Mouse (Mus musculus) A20 (cell line): ENCODE measurements around the gene Rapgef4.

Experiments used
- DNase-seq: peaks from one replicate; pipeline ENCODE4 v3.0.0-alpha.2; 2011; ENCODE audit warnings: low read depth, low spot score

The Rapgef4 gene

DNA sequence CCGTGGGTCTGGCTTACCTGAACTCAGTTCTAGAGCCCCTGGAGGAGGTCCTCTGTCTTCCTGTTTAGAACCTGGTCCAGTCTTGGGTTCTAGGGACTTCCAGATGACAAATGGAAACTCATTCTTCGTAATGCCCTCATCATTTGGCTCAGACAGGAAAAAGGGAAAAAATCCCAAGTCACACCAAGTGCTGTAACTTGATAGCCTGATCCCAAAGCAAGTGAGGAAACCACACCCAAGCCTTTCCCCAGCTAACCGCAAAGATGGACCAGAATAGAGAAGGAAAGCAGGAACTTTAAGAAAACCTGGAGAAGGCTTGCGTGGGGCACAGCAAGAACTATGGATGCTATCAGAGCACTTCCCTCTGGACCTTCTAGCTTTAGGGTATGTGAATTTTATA lies 167.6 kb downstream of the Rapgef4 start:
- DNase-seq: no peak

GRCm38 (mm10) chr2:72149059-72149458 lies 168.0 kb downstream of the Rapgef4 start:
- peak; percentile 58 for DNase-seq

- no peak for DNase-seq
Observed at GRCm38 (mm10) chr2:72151792-72152554, 170.9 kb downstream of the Rapgef4 start.

GRCm38 (mm10) chr2:72152746-72153145 lies 171.7 kb downstream of the Rapgef4 start:
- DNase-seq: no peak

DNA sequence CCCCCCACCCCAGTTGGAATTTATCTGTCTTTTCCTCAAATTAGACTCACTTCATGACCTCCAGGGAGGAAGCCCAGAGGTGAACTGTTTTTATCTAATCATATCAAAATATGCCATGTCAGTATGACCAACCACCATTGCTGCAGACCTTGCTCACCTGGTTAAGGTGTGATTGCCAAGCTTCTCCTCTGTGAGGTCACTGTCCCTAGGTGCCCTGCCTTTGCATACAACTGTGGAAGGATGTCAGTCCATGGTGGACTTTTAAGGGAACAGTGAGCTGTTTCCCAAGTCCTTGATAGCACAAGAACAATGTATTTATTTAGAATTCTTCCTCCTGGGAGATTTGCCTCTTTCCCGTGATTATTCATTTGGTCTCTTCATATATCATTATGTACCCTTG lies 172.8 kb downstream of the Rapgef4 start:
- DNase-seq: no peak

DNA sequence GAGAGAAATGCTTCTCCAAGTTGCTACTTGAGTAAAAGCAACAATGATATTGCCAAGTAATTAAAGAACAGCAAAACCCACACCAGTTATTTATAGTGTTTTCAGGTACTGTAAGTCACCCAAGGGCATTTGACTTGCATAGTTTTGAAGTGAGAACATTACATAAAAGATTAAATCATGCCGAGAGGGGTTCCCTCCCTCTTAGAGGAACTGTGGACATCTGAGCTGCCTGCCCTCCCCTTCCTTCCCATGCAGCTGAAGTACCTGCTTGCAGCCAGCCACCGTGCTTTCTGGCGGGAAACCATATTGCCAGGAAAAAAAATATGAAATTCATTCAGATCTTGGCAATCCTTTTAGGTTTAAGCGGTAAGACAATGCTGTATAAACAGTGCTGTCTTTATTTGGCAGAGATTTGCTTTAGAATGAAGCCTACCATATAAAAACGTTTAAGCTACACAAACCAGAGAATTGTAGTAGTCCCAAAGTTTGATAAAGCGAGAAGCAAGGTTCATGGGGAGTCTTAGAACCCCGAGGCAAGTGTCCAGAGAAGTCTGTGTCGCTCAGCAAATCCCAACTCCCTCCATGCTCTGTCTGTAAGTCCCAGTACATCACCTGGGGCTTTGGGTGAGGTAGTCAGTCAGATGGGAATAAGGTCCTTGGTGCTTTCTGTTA lies 174.2 kb downstream of the Rapgef4 start:
- no peak for DNase-seq

GRCm38 (mm10) chr2:72156484-72156883 lies 175.4 kb downstream of the Rapgef4 start:
- DNase-seq: no peak

- no peak for DNase-seq
Observed at GRCm38 (mm10) chr2:72157561-72157960, 176.5 kb downstream of the Rapgef4 start.

DNA sequence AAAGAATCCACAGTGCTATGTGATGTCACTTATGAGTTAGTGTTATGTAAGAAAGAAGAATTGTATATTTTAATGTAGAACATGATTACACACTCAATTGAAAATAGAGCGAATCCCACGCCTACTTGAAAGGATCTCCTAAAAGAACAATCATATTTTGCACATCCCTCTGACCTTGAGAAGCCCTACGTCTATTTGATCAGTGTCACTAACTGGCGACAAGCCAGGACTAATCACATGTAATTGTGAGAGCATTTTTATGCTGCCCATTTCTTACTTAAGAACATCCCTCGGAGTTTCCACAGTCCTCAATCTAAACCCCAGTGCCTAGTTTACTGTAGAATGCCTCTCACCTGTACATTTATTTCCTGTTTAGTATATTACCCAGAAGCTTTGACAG lies 177.0 kb downstream of the Rapgef4 start:
- DNase-seq: no peak

DNA sequence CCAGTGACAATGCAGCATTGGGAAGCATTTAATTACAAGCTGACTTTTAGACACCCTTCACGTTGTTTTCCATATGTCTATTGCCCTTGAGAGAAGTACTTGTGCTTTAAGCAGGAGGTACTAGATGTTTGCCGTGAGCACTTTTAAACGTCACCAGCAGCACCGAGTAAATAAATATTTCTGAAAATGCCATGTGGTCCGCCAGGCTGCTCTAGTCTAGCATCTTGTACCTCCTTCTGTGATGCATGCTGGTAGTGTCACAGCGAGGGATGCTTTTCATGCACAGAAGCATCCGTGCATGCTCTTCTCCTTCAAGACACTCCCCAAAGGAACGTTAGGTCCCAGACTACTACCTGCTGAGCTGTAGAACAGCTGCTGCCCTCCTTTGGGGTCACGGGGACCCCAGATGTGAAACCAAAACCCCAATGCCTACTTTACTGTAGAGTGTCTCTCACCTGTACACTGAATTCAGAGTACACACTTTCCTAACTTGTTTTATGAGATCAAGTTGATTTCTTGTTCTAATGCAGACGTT lies 177.7 kb downstream of the Rapgef4 start:
- DNase-seq: no peak

GRCm38 (mm10) chr2:72159281-72159680 lies 178.2 kb downstream of the Rapgef4 start:
- DNase-seq: no peak

DNA sequence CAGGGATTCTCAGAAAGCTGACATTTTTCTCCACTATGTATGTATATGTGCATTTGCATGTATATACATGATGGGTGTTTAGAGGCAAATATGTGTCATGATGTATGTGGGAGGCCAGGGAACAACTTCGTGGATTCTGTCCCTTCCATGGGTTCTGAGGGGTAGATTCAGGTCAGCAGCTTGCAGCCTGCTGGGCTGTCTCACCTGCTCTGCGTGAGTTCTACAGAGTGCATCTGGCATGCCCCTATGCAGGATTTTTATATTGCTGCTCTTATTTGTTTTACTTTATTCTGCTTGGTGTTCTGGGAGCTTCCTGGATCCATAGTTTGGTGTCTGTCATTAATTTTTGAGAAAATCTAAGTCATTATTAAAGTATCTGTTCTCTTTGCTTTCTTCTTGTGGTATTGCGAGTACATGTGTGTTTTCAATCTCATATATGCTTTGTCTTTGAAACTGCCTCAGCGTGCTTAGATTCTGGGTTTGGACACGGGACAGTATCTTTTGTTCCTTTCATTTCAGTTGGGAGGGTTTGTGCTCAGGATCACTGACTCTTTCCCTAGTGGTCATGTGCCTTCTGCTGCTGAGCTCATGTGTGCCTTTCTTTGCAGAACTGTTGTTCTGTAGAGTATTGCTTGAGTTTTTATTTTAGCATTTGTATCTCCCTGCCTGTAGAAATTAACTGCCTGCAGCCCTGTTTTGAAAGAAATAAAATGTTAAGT lies 184.3 kb downstream of the Rapgef4 start:
- DNase-seq: no peak

DNA sequence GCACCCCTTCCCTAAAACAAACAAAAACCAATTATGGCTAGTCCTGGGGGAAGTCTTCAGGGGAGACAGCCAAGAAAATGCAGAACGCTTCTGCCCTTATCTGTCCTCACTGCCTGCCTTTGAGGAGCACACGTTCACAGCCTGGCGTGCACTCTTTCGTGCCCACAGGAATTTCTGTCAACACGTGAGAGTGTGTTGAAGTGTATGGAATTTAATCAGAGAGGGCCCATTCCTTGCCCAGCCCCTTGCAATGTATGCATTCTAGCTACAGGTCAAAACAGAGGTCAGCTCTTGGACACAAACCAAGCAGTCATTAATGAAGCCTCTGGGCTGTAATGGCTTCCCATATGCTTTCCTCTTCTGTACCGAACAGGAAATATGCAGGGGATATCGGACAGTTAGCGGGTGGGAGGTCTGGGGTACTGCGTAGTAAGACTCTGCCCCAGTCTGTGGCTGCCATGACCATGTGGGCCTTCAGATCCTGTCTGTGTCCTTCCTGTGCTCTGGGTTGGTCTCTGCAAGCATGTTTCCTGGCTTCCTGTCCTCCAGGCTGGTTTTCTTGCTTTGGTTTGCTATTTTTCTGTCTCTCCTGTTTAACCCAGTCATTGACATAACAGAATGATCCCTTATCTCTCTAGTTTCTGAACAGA lies 188.5 kb downstream of the Rapgef4 start:
- DNase-seq: no peak

DNA sequence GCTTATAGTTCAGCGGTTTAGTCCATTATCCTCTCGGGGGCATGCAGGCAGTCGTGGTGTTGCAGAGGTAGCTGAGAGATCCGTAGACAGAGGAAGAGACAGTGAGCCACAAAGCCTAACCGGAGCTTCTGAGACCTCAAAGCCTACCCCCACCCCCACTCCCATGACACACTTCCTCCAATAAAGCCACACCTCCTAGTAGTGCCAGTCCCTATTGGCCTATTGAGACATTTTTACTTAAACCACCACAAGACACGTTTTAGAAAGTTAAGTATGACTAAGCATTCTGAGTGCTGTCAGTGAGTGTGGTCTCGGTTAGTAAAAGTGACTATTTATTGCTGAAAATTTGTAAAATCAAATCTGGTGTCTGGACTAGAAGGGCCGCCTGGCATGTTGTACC lies 189.5 kb downstream of the Rapgef4 start:
- DNase-seq: peak; percentile 12

DNA sequence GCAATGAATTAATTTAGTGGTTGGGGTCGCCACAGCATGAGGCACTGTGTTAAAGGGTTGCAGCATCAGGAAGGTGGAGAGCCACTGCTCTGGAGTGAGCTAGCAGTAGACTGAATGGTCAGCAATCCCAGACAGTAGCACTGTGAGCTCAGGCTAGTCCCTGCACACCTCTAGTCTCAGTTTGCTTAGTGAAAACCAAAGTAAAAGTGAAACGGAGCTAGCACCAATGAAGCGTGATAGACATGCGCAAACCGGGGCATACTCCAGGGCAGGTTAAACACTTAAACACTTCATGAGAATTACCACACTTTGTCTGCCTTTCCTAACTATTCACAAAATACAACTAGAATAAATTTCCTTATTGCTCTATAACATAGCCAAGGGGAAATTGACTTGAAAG lies 190.2 kb downstream of the Rapgef4 start:
- peak; percentile 54 for DNase-seq

GRCm38 (mm10) chr2:72173010-72173409 lies 192.0 kb downstream of the Rapgef4 start:
- no peak for DNase-seq

GRCm38 (mm10) chr2:72173844-72174243 lies 192.8 kb downstream of the Rapgef4 start:
- DNase-seq: no peak

DNA sequence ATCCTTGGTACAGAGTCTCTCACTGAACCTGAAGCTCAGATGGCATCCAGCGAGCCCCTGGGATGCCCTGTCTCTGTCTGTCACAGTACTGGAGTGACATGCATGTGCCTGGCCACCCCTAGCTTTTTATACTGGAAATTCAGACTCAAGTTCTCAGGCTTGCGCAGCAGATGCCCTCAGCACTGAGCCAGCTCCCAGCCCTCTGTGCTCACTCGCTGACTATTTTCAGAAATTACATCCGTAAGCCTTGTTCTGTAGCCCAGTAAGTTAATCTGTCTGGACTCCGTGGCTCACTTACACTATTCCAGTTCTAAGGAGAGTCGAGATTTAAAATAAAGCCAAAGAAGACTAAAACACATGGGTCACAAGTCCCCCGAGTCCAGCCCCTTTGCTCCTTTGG lies 194.5 kb downstream of the Rapgef4 start:
- DNase-seq: no peak

- no peak for DNase-seq
Observed at GRCm38 (mm10) chr2:72175971-72176370, 194.9 kb downstream of the Rapgef4 start.

GRCm38 (mm10) chr2:72177214-72178023 lies 196.4 kb downstream of the Rapgef4 start:
- no peak for DNase-seq

- DNase-seq: no peak
Observed at GRCm38 (mm10) chr2:72178025-72178424, 197.0 kb downstream of the Rapgef4 start.
